Mouse (Mus musculus) E14TG2a.4 (cell line): ENCODE measurements at regions not wholly inside any gene's neighbourhood (a gene's known extent, or its start where the extent isn't known, plus 50 kb on each side); places are given as distances from the start of the nearest gene placed in this dataset.

ENCODE experiments used
- H3K27me3 ChIP-seq: 2 replicates; pipeline ENCODE4 v1.6.1; 2014; ENCODE audit warnings: low read length, control low read depth; ENCODE audit not compliant: insufficient read depth
- H3K36me3 ChIP-seq: 2 replicates; pipeline ENCODE4 v1.6.1; 2014; ENCODE audit warnings: low read length, control low read depth; ENCODE audit not compliant: insufficient read depth
- H3K4me1 ChIP-seq: replicated peaks from 2 replicates; pipeline ENCODE4 v1.6.1; 2014; ENCODE audit warnings: low read depth, low read length, control low read depth
- H3K4me3 ChIP-seq: replicated peaks from 2 replicates; pipeline ENCODE4 v1.5.1; 2014; ENCODE audit warnings: mild to moderate bottlenecking, low read length
- H3K9me3 ChIP-seq: 2 replicates; pipeline ENCODE4 v1.6.1; 2014; ENCODE audit warnings: low read length, control low read depth
- CTCF ChIP-seq: conservative IDR thresholded peaks from 2 replicates; pipeline ENCODE4 v1.5.1; 2014; ENCODE audit warnings: low read length
- NANOG ChIP-seq: IDR thresholded peaks from 2 replicates; pipeline ENCODE4 v1.6.1; 2014; ENCODE audit warnings: borderline replicate concordance, low read length, mixed read lengths
- POU5F1 ChIP-seq: IDR thresholded peaks from 2 replicates; pipeline ENCODE4 v1.6.1; 2014; ENCODE audit warnings: low read length, borderline replicate concordance

DNA sequence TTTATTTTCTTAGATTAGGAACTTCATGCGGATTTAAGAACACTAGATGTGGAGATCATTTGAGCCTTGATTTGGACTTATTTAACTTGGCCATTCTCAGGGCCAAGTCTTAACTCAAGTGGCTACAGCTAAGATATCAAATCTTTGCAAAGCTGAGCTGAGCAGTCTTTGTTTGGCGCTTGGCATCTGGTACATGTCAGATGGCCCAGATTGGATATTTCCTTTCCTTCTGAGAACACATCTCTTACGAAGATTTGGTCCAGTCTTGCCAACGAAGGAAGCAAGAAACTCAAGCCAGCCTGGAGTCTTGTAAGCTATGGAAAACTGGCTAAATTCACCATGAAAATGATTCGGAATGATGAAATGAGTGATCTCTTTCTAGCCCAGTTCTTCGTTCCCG, 59.1 kb upstream of the Cdc42ep3 start:
- Histone ChIP-seq H3K4me3 (no peak overlapping the region), H3K9me3 (no peaks in the 10 kb centered on the region), H3K27me3 (no peaks in the 10 kb centered on the region), H3K36me3 (no peaks in the 10 kb centered on the region), H3K4me1 (no peaks in the 10 kb centered on the region)
- no peak for TF ChIP-seq CTCF
- TF ChIP-seq POU5F1 = no peak
- no peak for TF ChIP-seq NANOG

- Histone ChIP-seq H3K4me3 (no peak overlapping the region), H3K4me1 (no peaks in the 10 kb centered on the region), H3K36me3 (no peaks in the 10 kb centered on the region), H3K27me3 (no peaks in the 10 kb centered on the region), H3K9me3 (no peaks in the 10 kb centered on the region)
- TF ChIP-seq CTCF (no peak), POU5F1 (no peak), NANOG (no peak)
These were observed 63.1 kb upstream of the Cdc42ep3 start for GRCm38 (mm10) chr17:79417953-79418352.

GRCm38 (mm10) chr17:79421618-79422017, 66.7 kb upstream of the Cdc42ep3 start:
- Histone ChIP-seq H3K36me3 (no peaks in the 10 kb centered on the region), H3K4me3 (no peak overlapping the region), H3K9me3 (no peaks in the 10 kb centered on the region), H3K27me3 (no peaks in the 10 kb centered on the region), H3K4me1 (no peaks in the 10 kb centered on the region)
- no peak for TF ChIP-seq POU5F1
- TF ChIP-seq NANOG = no peak

- TF ChIP-seq POU5F1 (no peak), CTCF (no peak), NANOG (no peak)
- Histone ChIP-seq H3K27me3 (no peaks in the 10 kb centered on the region), H3K9me3 (no peaks in the 10 kb centered on the region), H3K36me3 (no peaks in the 10 kb centered on the region), H3K4me3 (no peak overlapping the region), H3K4me1 (no peaks in the 10 kb centered on the region)
These were observed 84.3 kb upstream of the Cdc42ep3 start for GRCm38 (mm10) chr17:79439182-79439581.

- Histone ChIP-seq H3K36me3 (no peaks in the 10 kb centered on the region), H3K9me3 (no peaks in the 10 kb centered on the region), H3K4me1 (no peaks in the 10 kb centered on the region), H3K4me3 (no peak overlapping the region), H3K27me3 (no peaks in the 10 kb centered on the region)
- TF ChIP-seq POU5F1 (no peak), NANOG (no peak), CTCF (no peak)
These were observed 87.7 kb upstream of the Cdc42ep3 start for GRCm38 (mm10) chr17:79442507-79443115.

DNA sequence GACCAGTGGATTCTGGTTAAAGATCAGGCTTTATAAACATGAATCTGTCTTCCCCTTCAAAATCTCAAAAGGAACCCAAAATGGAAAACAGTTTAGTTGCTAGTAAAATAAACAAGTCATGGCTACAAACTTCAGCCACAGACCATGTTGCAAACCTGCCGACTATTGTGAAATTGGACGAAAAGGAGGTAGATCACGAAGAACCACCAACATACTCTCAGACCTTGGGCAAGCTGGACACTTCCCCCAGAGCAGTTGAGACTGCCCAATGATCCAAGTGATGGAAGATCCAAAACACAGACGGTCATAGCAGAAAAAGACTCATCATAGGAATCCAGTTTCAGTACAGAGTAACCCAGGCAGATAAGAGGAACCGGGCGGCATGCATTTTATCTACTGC, 92.3 kb upstream of the Cdc42ep3 start:
- Histone ChIP-seq H3K9me3 (peaks cover 11% of the 10 kb centered on the region), H3K4me3 (no peak overlapping the region), H3K27me3 (no peaks in the 10 kb centered on the region), H3K36me3 (no peaks in the 10 kb centered on the region), H3K4me1 (no peaks in the 10 kb centered on the region)
- TF ChIP-seq POU5F1 = no peak
- TF ChIP-seq CTCF = no peak
- no peak for TF ChIP-seq NANOG

GRCm38 (mm10) chr17:79451141-79451860, 96.4 kb upstream of the Cdc42ep3 start:
- no peaks in the 10 kb centered on the region for H3K4me1 ChIP-seq
- H3K36me3 ChIP-seq = no peaks in the 10 kb centered on the region
- no peaks in the 10 kb centered on the region for H3K27me3 ChIP-seq
- no peak overlapping the region for H3K4me3 ChIP-seq
- H3K9me3 ChIP-seq = peaks cover 47% of the 10 kb centered on the region
- TF ChIP-seq POU5F1 (no peak), NANOG (no peak), CTCF (no peak)

- TF ChIP-seq CTCF (no peak), NANOG (no peak), POU5F1 (no peak)
- peaks cover 49% of the 10 kb centered on the region for H3K9me3 ChIP-seq
- no peaks in the 10 kb centered on the region for H3K4me1 ChIP-seq
- H3K27me3 ChIP-seq = no peaks in the 10 kb centered on the region
- no peak overlapping the region for H3K4me3 ChIP-seq
- H3K36me3 ChIP-seq = no peaks in the 10 kb centered on the region
These were observed 98.9 kb upstream of the Cdc42ep3 start for GRCm38 (mm10) chr17:79453825-79454224.
